Mouse (Mus musculus) small intestine, adult 2 months (tissue): Measurements from ENCODE around the gene Mstn. TPM values are rescaled to one million over a fixed set of nuclear protein-coding genes. Genes with fewer than 3 reads are reported as not detected.

Source experiments
- H3K27ac ChIP-seq: fragments of 200-500 bp; 2 replicates; pipeline ENCODE4 v1.5.1; 2012; ENCODE audit warnings: low read depth, low read length, control low read depth, inconsistent platforms; ENCODE audit not compliant: insufficient read depth
- H3K27me3 ChIP-seq: fragments of 200-500 bp; 2 replicates; pipeline ENCODE4 v1.6.1; 2012; ENCODE audit warnings: mild to moderate bottlenecking, moderate library complexity, low read length, inconsistent platforms; ENCODE audit not compliant: control insufficient read depth, insufficient read depth
- H3K36me3 ChIP-seq: fragments of 200-500 bp; 2 replicates; pipeline ENCODE4 v1.6.1; 2012; ENCODE audit warnings: mild to moderate bottlenecking, low read length, control low read depth, inconsistent platforms; ENCODE audit not compliant: control insufficient read depth, insufficient read depth
- H3K4me1 ChIP-seq: fragments of 200-500 bp; 2 replicates; pipeline ENCODE4 v1.6.1; 2012; ENCODE audit warnings: low read length, inconsistent platforms, mixed read lengths; ENCODE audit not compliant: control insufficient read depth, insufficient read depth, insufficient read length
- H3K4me3 ChIP-seq: fragments of 200-500 bp; 2 replicates; pipeline ENCODE4 v1.5.1; 2012; ENCODE audit warnings: low read depth, mild to moderate bottlenecking, control low read depth, inconsistent platforms, low read length, moderate library complexity
- CTCF ChIP-seq: fragments of 200-500 bp; IDR thresholded peaks from 2 replicates; pipeline ENCODE4 v1.5.1; 2012; ENCODE audit warnings: low read depth, mild to moderate bottlenecking, control low read depth, inconsistent platforms, low read length, moderate library complexity, mixed read lengths; ENCODE audit not compliant: insufficient replicate concordance, insufficient read length; ENCODE audit errors: extremely low read depth
- POLR2A ChIP-seq: fragments of 200-500 bp; IDR thresholded peaks from 2 replicates; pipeline ENCODE4 v1.6.1; 2012; ENCODE audit warnings: low read depth, mild to moderate bottlenecking, control low read depth, inconsistent platforms, low read length, moderate library complexity
- WGBS: fragments of 180-500 bp; shearing (Covaris S2); methylation state at CpG from one replicate; pipeline ENCODE4 v1.1.7; 2018; 5-methylcytosine and 5-hydroxymethylcytosine counted together
- polyA plus RNA-seq: library from polyadenylated mRNA; depleted of rRNA; stranded (reverse); fragments of >200 nt; gene quantifications from 2 replicates; pipeline ENCODE4 v1.2.3, GENCODE M21; 2012; rRNA removed

The Mstn gene
- polyA plus RNA-seq, 1 experiment, result not detected

- Histone ChIP-seq H3K27ac (no peak overlapping the region), H3K27me3 (no peaks in the 10 kb centered on the region; the same call in 1 of the 2 replicates), H3K36me3 (no peaks in the 10 kb centered on the region), H3K4me3 (no peak overlapping the region), H3K4me1 (no peaks in the 10 kb centered on the region)
- WGBS, result 64% methylated on average over 1 of the region's 1 CpGs
- no peak for TF ChIP-seq POLR2A
- no peak for TF ChIP-seq CTCF
Observed at GRCm38 (mm10) chr1:53110561-53110960, 49.1 kb downstream of the Mstn start.

Other genes starting within 250 kb of the Mstn start
- gene Inpp1, start 244.0 kb upstream of the Mstn start, polyA plus RNA-seq, result 2.6 and 7.5 TPM in 2 replicates
- 9.1 and 11.5 TPM in 2 replicates for gene Hibch, start 216.7 kb upstream of the Mstn start, polyA plus RNA-seq
- gene 1700019D03Rik, start 41.5 kb upstream of the Mstn start, polyA plus RNA-seq, result 1.3 and 2.1 TPM in 2 replicates
- gene 1700019A02Rik, start 126.0 kb downstream of the Mstn start, polyA plus RNA-seq, result not detected in 2 replicates
- gene Pms1, start 235.4 kb downstream of the Mstn start, polyA plus RNA-seq, result 0.19 and 0.42 TPM in 2 replicates
- 3.3 and 4.4 TPM in 2 replicates for gene Ormdl1, start 235.5 kb downstream of the Mstn start, polyA plus RNA-seq
- 12.2 and 22.5 TPM in 2 replicates for gene Gm28778, start 235.5 kb downstream of the Mstn start, polyA plus RNA-seq